Mouse (Mus musculus) testis, adult 2 months (tissue): ENCODE measurements at regions not wholly inside any gene's neighbourhood (a gene's known extent, or its start where the extent isn't known, plus 50 kb on each side); places are given as distances from the start of the nearest gene placed in this dataset.

Experiments used
- H3K27ac ChIP-seq: fragments of 200-500 bp; 2 replicates; pipeline ENCODE4 v1.5.1; 2012; ENCODE audit warnings: low read depth, low read length; ENCODE audit not compliant: control insufficient read depth, insufficient read depth
- H3K27me3 ChIP-seq: fragments of 200-500 bp; 2 replicates; pipeline ENCODE4 v1.6.1; 2012; ENCODE audit warnings: mild to moderate bottlenecking, low read length, moderate library complexity; ENCODE audit not compliant: control insufficient read depth, insufficient read depth
- H3K36me3 ChIP-seq: fragments of 200-500 bp; 2 replicates; pipeline ENCODE4 v1.6.1; 2012; ENCODE audit warnings: mild to moderate bottlenecking, low read length; ENCODE audit not compliant: control insufficient read depth, insufficient read depth
- H3K4me1 ChIP-seq: fragments of 200-500 bp; 2 replicates; pipeline ENCODE4 v1.6.1; 2012; ENCODE audit warnings: low read length; ENCODE audit not compliant: control insufficient read depth, insufficient read depth
- H3K4me3 ChIP-seq: fragments of 200-500 bp; 2 replicates; pipeline ENCODE4 v1.5.1; 2012; ENCODE audit warnings: low read depth, mild to moderate bottlenecking, low read length, moderate library complexity, mixed read lengths; ENCODE audit not compliant: control insufficient read depth
- CTCF ChIP-seq: fragments of 200-500 bp; IDR thresholded peaks from 2 replicates; pipeline ENCODE4 v1.5.1; 2012; ENCODE audit warnings: low read depth, mild to moderate bottlenecking, inconsistent platforms, low read length, moderate library complexity; ENCODE audit not compliant: control insufficient read depth, insufficient read depth, insufficient replicate concordance
- POLR2A ChIP-seq: fragments of 200-500 bp; IDR thresholded peaks from 2 replicates; pipeline ENCODE4 v1.6.1; 2012; ENCODE audit warnings: low read depth, mild to moderate bottlenecking, inconsistent platforms, low read length, moderate library complexity; ENCODE audit not compliant: control insufficient read depth

DNA sequence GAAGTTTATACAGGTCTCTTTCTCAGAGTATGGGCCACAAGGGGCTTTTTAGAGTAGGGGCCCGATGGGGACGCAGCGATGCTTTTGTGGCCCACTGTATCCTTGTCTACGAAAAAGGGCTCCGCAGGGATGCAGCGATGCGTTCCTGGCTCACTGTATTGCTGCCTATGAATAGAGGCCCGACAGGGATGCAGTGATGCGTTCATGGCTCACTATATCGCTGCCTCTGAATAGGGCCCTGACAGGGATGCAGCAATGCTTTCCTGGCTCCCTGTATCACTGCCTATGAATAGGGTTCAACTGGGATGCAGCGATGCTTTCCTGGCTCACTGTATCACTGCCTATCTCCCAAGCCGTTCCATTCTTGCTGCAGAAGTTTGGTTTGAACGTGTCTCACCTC lies 65.4 kb upstream of the Cep162 start:
- no peak for TF ChIP-seq POLR2A
- Histone ChIP-seq H3K4me1 (no peaks in the 10 kb centered on the region; the same call in 1 of the 2 replicates), H3K27me3 (no peaks in the 10 kb centered on the region), H3K4me3 (no peak overlapping the region), H3K27ac (no peak overlapping the region), H3K36me3 (no peaks in the 10 kb centered on the region)

DNA sequence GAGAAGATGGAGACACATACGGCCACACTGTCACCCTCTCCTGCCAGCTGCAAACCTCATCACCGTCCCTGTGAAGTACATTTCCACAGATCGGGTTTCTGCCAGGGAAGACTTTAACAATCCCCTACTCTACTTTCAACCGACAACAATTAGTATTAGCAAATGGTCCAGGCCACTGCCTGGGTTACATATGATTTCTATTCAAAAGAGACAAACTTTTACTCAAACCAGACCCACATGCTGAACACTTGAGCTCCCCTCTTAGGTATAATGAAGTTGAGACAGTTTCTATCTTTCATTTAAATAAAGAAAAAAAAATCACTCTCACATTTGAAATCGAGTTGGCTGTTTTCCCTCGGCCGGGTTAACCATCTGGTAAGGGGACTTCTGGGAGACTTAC lies 63.4 kb upstream of the Cep162 start:
- TF ChIP-seq CTCF (no peak), POLR2A (no peak)
- H3K27ac ChIP-seq = no peak overlapping the region
- H3K4me3 ChIP-seq = no peak overlapping the region
- no peaks in the 10 kb centered on the region for H3K27me3 ChIP-seq
- no peaks in the 10 kb centered on the region; the same call in 1 of the 2 replicates for H3K4me1 ChIP-seq
- no peaks in the 10 kb centered on the region for H3K36me3 ChIP-seq

DNA sequence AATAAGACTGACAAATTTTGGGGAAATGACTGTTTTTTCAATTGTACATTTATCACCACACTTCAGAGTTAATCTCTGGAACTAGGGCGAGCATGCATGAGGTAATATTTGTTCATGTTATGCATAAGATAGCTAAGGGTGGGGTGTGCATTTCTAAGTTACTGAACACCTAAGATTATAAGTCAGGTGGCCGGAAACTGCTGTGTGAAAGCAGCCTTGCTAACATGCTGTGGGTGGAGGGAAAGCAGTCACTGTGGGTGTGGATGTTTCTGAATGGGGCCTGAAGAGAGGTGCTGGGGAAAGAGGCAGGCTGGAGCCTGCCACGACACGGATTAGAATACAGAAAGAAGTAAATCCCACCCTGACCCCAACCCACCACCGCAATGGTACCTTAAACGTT lies 54.8 kb upstream of the Cep162 start:
- TF ChIP-seq CTCF = no peak
- TF ChIP-seq POLR2A = no peak

More for the DNA sequence above, 54.8 kb upstream of the Cep162 start:
- no peaks in the 10 kb centered on the region for H3K4me1 ChIP-seq
- no peaks in the 10 kb centered on the region for H3K27me3 ChIP-seq
- H3K36me3 ChIP-seq = no peaks in the 10 kb centered on the region
- no peak overlapping the region for H3K4me3 ChIP-seq
- H3K27ac ChIP-seq = no peak overlapping the region
